Mouse (Mus musculus) adrenal gland, adult 8-10 months (tissue): ENCODE results near the gene Mrpl18. TPM values are rescaled to one million over a fixed set of nuclear protein-coding genes. Genes with fewer than 3 reads are reported as not detected.
"Not testable (repeated sequence)": the region's sequence is repeated elsewhere in the genome, so short reads cannot be mapped to it uniquely, and the experiment has no call there.

Experiments
- DNase-seq: peaks from one replicate; pipeline ENCODE4 v3.0.0; 2022
- total RNA-seq, 4 experiments: library from RNA; stranded (reverse); gene quantifications; 2 replicates each; pipeline ENCODE4 v1.2.4; 2022

Gene Mrpl18
- 10 to 100 TPM; 58.6 to 69.0 (median 62.7) TPM for total RNA-seq

DNA sequence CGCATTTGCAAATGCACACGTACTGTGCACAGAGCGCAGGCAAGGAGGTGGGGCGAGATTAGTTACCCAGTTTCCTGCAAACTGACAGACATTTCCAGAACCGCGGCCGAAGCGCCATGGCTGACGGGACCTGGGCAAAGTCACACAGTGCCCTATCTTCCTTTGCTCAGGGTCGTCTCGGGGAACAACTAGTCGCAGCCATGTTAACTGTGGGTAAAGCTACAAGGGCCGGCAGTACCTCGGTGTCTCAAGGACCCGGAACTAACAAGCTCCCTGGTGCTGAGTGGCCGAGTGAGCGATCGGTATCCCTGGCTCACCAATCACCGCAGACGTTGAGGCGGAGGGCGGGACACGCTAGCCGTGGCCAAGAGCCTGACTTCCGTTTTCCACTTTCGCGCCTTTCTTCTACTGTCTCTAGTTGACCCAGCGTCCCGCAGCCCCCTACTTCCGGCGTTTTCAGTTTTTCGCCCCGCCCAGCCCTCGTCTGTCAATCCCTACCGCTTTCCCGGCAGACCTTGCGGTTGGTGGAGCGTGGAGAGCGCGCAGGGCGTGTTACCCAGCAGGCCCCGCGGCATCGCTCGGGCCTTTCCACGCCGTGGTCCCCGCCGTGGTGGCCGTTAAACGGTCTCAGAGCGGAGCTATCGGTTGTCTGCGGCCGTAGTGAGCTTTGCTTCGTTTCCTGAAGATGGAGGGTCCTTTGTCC, at the start of gene Mrpl18:
TSS of gene Mrpl18 (minus strand) at position 465 of the 703 bp plus-strand sequence.
- peak; percentile 99 for DNase-seq

DNA sequence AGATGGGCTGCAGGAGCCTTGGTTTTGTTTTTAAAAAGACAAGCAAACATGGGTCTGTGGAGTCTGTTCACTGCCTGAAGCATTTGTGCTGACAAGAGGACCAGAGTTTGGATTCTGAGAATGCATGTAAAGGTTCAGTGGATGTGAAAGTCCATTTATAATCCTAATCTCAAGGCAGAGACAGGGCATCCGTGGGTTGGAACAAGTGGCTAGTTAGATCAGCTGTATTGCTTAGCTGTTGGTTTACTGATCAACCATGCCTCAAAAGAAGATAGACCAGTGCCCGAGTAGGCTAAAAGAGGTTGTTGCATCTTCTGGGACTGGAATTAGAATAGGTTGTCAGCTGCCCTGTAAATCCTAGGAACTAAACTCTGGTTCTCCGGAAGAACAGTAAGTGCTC, 47.3 kb upstream of the Mrpl18 start:
- no peak for DNase-seq

DNA sequence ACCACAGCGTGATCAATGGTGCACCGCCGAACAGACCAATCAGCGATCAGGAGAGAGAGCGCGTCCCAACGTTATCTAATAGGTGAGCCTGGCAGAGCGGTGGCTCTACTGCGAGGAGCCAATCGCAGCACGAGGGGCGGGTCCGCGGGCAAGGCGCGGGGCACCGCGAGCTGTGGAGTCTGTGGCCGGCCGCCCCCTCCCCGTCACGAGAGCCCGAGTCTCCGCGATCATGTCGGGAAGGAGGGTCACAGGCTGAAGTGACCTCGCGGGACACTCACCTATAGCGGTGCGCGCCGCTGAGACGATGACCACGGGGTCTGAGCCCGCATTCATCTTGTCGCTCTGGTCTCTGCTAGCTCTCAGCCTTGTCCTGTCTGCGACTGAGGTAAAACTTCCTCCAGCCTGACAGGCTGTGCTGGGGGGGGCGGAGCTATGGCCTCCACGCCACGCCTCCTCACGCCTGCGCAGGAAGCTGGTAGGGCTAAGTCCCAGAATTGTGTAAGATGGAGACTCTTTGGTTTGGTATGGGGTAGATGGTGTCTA, 44.3 kb upstream of the Mrpl18 start, which contains the start of gene Acat2:
TSS of gene Acat2 (minus strand) at position 417 of the 543 bp plus-strand sequence.
- peak; percentile 91 for DNase-seq

DNA sequence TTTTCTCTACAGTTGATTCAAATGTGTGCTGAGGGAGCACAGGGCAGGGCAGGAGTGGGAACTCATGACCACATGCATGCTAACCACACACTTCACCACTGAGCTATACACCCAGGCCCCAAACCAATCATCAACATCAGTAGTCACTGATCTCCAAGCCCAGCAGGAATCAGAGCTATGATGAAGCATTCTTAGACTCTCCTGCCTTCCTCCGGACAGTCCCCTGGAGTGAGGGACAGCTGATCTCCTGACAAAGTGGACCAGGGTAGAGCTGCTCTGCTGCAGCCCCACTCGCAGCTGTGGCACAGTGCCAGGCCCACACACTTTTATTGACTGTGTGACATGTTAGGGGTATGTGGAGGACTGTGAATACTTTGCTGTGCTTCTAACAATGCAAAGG, 43.2 kb upstream of the Mrpl18 start:
- DNase-seq, result not testable (repeated sequence)

DNA sequence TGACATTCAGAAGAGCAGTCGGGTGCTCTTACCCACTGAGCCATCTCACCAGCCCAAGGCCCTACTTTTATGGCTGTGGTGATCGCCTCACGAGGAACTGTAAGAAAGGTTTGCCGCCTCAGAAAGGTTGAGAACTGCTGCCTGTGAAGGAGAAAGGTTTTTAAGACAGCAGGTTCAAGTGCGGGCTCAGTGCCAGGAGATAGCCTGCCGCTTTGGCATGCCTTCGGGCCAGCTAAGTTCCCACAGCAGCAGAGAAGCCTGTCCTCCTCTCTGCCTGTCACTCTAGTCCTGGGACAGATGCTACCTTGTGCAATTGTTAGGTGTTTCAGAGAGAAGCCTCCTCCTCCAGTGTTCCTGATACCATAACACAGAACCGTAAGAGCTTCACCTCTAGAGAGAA, 40.5 kb upstream of the Mrpl18 start:
- no peak for DNase-seq

DNA sequence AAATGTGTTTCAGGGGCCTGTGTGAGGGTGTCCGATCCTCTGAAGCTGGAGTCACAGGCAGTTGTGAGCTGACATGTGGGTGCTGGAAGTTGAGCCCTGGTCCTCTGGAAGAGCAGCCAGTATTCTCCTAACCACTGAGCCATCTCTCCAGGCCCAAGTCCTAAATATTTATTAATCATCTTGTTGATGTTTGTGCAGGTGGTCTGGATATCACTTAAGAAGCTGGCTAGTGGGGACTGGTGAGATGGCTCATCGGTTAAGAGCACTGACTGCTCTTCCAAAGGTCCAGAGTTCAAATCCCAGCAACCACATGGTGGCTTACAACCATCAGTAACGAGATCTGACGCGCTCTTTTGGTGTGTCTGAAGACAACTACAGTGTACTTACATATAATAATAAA, 33.5 kb upstream of the Mrpl18 start:
- no peak for DNase-seq

DNA sequence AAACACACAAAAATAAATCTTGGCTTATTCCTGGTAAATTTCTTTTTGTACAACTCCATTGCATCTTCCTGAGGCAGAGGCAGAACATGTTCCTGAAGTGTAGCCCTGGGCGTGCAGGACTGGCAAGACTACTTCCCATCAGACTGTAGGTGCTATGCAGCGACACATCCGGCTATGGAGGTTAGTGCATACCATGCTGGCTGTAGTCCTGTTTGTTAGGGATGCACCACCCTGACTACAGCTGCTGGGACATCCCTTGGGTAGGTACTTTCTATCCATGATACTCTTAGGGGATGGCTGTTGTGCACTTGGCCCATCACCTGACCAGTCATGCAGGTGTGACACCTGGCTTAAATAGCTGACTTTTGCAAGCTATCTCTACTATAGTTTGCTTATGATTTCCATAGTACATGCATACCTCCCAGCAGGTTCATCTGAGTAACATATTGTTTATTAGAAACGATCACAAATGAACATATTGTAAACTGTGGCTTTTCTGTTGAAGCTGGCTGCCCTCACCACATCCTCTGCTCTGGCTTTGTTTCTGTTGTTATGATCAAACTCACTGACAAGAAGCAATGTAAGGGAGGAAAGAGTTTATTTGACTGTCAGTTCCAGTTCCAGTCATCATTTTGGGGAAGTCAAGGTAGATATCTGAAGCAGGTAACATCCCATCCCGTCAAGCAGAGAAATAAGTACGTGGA, 26.5 kb upstream of the Mrpl18 start:
- no peak for DNase-seq

DNA sequence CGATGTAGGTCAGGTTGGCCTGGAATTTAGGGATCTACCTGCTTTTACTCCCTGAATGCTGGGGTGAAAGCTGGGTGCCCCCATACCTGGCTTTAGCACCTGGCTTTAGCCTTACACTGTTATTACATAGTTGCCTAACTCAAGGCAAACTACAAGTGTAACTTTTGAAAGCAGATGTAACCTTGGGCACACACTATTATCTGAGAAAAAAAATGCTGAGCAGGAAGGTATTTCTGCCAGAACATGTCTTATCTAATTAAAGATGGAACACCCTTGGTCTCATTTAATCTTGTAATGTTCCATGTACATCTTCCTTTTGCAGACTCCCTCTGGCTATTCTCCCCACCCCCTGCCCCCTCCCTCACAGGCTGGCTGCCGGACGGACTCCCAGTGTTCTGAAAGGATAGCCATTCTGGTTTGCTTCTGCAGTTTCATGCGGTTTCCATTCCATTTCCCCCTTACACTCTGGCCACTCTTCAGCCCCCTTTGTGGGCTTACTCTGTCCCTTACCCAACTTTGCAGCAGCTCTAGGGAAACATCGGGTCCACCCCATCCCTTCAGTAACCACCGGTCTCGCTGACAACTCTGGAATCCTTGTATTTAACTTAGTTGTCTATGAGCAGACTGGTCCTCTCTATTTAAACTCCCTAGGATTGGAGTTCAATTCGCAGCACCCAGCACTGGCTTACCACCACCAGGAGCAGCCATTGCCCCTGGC, 25.6 kb upstream of the Mrpl18 start:
- no peak for DNase-seq

DNA sequence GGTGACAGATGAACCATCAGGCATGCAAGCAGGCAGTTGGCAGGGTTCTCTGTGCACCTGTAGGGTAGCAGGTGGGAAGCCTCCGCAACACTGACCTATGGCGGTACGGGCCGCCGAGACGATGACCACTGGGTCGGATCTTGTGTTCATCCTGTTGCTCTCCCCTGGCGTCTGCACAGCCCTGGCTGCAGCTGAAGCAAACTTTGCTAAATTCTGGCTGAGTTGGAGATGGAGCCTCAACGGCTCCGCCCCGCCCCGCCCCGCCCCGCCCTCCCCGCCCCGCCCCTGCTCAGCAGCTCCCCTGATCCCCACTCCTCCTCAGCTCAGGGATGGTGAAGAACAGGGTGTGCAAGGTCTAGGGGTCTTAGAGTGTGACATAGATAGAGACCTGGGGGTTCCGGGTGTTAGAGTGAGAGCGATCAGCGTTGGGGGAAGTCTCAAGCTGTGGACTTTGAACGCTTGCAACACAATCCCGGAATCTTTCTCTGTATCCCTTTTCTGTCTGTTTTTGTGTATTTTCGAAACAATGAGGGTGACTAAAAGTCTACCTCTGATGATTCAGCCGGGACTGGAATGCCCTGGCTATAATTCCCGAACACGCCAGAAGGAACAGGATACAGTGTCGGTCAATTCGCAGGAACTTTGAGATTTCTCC, 24.1 kb upstream of the Mrpl18 start, which contains the start of gene Acat3:
TSS of gene Acat3 (minus strand) at position 450 of the 655 bp plus-strand sequence.
- DNase-seq, result no peak

DNA sequence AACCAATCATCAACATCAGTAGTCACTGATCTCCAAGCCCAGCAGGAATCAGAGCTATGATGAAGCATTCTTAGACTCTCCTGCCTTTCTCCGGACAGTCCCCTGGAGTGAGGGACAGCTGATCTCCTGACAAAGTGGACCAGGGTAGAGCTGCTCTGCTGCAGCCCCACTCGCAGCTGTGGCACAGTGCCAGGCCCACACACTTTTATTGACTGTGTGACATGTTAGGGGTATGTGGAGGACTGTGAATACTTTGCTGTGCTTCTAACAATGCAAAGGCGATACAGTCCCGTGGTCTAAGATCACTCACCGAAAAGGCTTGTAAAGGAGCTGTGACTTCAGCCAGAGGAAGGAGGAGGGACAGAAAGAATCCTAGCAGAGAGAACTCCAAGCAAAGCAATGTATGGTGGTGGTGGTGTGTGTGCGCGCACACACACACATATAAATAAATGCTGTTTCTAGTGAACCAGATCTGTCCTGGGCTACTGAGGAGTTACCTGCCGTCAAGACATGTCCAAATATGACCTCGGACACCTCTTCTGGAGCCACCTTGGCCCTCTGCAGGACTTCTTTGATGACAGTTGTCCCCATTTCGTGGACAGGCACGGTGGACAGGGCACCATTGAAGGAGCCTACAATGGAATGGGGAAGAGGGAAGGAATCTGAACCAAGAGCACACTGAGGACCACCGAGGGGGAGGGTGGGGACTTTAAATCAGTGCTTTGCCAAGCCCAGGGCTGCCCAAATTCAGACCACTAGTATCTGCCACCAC, 23.4 kb upstream of the Mrpl18 start:
- not testable (repeated sequence) for DNase-seq

DNA sequence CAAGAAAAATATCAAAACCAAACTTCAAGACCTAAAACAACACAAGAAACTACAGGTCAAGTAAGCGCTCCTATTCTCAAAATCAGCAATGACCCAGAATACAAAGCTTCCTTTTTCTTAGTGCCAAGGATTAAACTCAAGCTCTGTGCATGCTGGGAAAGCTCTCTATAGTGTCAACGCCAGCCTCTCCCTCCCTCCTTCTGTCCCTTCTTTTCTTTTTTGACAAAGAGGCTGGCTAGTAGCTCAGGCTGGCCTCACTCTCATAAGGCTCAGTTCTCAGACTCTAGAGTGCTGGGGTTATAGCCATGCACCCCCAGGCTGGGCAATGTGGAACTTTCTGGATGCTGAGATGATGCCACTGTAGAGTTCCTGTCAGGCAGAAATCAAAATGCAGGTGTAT, 21.9 kb upstream of the Mrpl18 start:
- DNase-seq, result no peak

DNA sequence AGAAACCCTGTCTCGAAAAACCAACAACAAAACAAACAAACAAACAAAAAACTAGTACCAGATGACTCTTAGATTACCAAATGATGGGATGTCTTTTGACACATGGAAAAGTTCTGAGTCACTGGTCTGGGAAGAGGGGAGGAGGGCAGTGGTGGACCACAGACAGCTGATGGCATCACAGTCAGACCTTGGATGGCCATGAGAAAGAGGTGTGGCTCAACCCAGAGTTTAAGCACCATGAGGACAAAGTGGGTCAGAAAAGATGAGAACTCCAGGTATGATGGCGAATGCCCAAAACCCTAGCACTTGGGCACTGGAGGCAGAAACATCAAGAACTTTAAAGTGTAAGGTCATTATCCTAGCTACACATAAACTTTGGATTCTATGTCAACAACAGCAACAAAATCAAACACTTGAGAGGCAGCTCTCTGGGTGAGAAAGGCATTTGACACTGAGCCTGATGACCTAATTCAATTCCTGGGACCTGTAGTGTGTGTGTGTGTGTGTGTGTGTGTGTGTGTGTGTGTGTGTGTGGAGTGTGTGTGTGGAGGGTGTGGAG, 21.3 kb upstream of the Mrpl18 start:
- DNase-seq, result no peak

DNA sequence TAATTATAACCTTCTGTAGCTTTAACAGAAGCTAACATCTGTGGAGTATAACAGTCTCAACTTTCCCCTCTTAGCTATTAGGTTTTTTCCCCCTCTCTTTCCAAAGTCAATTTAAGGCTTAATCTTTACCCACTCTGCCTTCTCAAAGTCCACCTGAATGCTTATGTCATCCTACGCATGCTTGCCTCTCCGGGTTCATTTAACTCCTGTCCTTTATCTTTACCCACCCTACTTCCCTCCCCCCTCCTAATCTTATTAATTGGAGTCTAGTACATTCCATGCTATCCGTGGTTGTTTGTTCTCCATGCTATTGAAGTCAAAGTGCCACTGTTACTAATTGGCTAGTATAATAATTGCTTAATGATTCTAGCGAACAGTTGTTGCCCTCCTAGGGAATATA, 19.6 kb upstream of the Mrpl18 start:
- no peak for DNase-seq

DNA sequence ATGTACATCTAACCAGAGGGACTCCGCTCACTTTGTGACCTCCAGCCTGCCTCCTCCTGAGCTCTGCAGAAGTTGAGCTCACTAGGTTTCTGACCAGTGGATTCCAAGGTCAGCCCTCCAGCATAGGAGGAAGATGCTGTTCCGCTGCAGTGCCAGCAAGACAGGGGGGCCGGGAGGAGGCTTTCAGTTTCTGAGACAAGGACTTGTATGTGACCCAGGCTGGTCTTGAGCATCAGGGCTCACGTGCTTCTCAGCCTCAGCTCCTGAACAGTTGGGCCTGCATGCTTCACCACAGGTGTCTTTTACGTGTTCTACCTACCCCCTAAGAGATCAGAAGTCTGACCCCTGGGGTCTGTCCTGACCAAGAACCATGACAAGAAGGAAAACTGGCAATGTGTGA, 15.4 kb upstream of the Mrpl18 start:
- DNase-seq, result not testable (repeated sequence)

DNA sequence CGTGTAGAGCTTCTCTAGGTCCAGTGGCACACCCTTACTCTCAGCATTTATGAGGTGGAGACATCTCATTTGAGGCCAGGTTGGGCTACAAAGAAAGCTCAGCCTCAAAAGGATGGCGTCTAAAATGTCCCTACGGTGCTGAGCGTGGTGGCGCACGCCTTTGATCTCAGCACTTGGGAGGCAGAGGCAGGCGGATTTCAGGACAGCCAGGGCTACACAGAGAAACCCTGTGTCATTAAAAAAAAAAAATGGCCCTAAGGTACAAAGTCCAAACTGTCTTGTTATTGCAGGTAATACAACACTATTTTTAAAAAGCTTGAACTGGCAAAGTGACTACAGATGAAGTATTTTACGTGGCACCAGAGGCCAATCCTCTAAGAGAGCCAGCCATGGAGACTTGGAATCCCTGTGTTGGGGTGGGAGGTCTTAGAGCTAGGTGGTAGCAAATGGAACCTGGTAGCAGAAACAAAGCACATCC, 9.6 kb upstream of the Mrpl18 start:
- no peak for DNase-seq

DNA sequence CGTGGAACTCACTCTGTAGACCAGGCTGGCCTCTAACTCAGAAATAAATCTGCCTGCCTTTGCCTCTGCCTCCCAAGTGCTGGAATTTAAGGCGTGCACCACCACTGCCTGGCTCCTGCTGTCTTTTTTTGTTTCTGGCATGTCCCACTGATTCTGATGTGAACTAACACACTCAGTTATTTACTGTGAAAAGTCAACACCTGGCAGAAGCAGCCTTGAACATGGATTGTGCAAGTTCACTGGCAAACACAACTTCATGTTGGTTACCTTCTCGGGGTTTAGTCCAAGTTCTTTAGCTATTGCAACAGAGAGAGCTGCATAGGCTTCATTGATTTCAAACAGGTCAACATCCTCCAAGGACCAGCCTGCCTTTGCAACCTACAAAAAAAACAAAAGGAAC, 8.9 kb upstream of the Mrpl18 start:
- no peak for DNase-seq

DNA sequence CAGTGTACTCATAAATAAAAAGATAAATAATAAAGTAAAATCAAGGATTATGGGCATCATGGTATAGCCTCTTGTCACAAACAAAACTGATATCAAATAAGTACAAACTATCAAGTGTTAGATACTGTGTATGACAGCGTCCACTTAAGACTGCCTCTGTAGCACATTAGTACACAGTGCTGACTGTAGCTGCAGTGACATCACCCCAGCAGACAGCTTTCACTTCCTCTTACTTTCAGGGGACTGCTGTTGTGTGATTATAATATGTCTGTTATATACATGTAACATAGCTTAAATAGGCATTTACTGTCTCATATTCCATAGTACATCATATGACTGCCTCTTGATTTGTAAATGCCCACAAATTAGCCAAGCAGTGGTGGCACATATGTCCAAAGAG, 4.9 kb upstream of the Mrpl18 start:
- DNase-seq, result no peak

DNA sequence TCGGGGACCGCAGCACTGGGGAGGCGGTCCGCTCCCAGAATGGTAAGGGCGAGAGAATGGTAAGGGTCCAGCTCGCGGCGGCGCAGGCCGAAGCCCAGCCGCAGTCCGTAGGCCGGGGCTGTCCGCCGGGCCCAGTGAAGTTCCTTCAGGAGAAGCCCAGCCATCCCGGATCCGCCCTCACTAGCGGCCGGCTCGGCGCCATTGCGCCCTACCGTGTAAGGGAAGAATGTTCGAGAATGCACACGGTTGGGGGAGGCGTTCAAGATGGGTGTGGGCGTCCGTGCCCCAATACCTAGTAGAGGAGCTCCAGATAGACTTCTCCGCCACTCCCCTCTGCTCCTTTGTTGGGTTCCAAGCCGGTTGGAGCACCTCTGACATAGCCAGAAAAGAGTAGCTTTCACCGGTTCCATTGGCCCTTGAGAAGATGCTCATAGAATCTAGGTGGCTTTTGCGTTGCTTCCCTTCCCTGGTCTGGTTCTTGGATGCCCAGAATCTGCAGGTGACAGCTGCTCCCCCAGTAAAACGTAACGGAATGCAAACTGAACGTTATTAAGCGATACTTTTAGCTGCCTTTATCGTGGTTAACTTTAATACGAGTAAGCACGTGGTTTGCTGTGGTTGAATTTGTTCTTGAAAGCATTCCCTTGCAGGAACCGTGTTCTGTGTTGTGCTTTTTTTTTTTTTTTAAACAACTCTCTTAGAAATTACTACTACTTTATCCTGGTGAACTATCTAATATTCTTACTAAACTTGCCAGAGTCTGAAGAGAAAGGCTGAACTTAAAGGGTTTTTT, 639 bp upstream of the Mrpl18 start:
- no peak for DNase-seq

DNA sequence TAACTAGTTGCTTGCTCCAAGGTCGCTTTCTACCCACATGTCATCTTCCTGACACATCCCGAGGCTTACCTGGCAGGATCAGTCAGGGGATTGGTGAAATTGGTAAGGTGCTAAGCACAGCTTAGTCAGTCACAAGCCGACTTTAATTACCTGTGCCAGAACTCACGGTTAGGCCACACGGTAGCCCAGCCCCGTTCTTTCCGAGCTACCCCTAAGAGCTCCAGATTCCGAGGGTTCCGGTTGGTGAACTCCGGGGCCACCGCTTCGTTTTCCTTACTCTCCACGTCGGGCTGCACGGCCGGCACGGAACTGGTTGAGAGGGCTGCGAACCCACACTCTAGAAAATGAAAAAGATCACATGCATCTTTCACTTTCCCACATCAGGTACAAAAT, 661 bp downstream of the Mrpl18 start, which contains the start of gene Tcp1:
TSS of gene Tcp1 (plus strand) at position 214 of the 393 bp plus-strand sequence.
- DNase-seq, result no peak

DNA sequence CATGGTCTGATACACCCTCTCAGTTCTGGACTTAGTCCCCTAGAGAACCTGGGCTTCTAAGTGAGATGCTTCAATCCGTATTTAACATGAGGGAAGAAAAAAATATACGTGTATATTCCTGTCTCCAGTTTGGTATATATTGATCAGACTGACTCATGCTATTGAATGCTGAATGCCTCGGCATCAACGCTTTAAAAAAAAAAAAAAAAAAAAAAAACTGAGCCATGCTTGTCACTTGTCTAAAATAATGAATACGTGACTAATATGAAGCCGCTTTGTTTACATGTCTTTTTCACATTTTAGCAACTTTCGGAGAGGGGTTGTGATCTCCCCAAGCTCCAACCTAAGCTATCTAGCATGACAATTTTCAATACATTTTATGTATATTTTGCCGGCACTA, 5.8 kb downstream of the Mrpl18 start:
- no peak for DNase-seq
